Comparison of ENCODE assay signal across 10 mouse cellular contexts in genomic region chr2:32731911-32732310, GRCm38 (mm10). TPM values are rescaled to one million over a fixed set of nuclear protein-coding genes. Genes with fewer than 3 reads are reported as not detected.
A peak's percentile ranks its signal among the peaks of the same experiment; 100 is the strongest.
DNase-seq lines count a peak whose midpoint lies in the region; ATAC-seq lines count a peak whose summit lies in the region.
"Had no signal": no experiment of that assay in that cellular context is flagged by ENCODE, and none has a peak within 500 bp of the region (broad histone marks: within the 10 kb centered on the region; RNA-seq: fewer than 3 reads in every experiment).

No protein-coding gene starts in this region.

- H3K27ac ChIP-seq in kidney, embryonic 15.5 days: peak overlapping the region; percentile 76
- H3K27ac ChIP-seq in embryonic facial prominence, embryonic 11.5 days (replicated peaks; ENCODE audit: low read depth, low read length): 0 out of 2 replicates have a peak overlapping the region, but pooled peaks have one; percentile 77
- peak overlapping the region; percentile 45 for H3K27ac ChIP-seq in embryonic facial prominence, embryonic 15.5 days (replicated peaks)
- H3K27ac ChIP-seq in limb, embryonic 13.5 days: peak overlapping the region; percentile 63; the same call in 1 of the 2 replicates
- H3K27ac ChIP-seq: liver, embryonic 15.5 days had no signal

- DNase-seq in kidney, adult 8-10 months: no peak
- DNase-seq in embryonic facial prominence, embryonic 11.5 days (ENCODE audit: low spot score): no peak
- no peak for DNase-seq in gastrocnemius, adult 8-10 months (ENCODE audit: low spot score in 2 of 2)
- DNase-seq: embryo, embryonic 11 days had no signal

- no peak overlapping the region for H3K4me3 ChIP-seq in kidney, embryonic 15.5 days (replicated peaks)
- H3K4me3 ChIP-seq in embryonic facial prominence, embryonic 11.5 days (ENCODE audit: low read depth, low read length): no peak overlapping the region
- no peak overlapping the region for H3K4me3 ChIP-seq in embryonic facial prominence, embryonic 15.5 days (replicated peaks)
- no peak overlapping the region for H3K4me3 ChIP-seq in limb, embryonic 13.5 days
- H3K4me3 ChIP-seq: liver, embryonic 15.5 days had no signal

- peaks cover 75% of the 10 kb centered on the region for H3K4me1 ChIP-seq in kidney, embryonic 15.5 days
- H3K4me1 ChIP-seq in embryonic facial prominence, embryonic 11.5 days (ENCODE audit: control insufficient read depth, insufficient read depth, low read length): peaks cover 16% of the 10 kb centered on the region
- peaks cover 48% of the 10 kb centered on the region for H3K4me1 ChIP-seq in embryonic facial prominence, embryonic 15.5 days
- peaks cover 60% of the 10 kb centered on the region for H3K4me1 ChIP-seq in limb, embryonic 13.5 days

- no peaks in the 10 kb centered on the region for H3K36me3 ChIP-seq in kidney, embryonic 15.5 days
- no peaks in the 10 kb centered on the region for H3K36me3 ChIP-seq in embryonic facial prominence, embryonic 11.5 days (replicated peaks; ENCODE audit: control insufficient read depth, insufficient read depth, low read depth, low read length)
- H3K36me3 ChIP-seq in embryonic facial prominence, embryonic 15.5 days: no peaks in the 10 kb centered on the region
- H3K36me3 ChIP-seq in limb, embryonic 13.5 days: no peaks in the 10 kb centered on the region
- H3K36me3 ChIP-seq: liver, embryonic 15.5 days had no signal

- H3K9me3 ChIP-seq in kidney, embryonic 15.5 days (replicated peaks): no peaks in the 10 kb centered on the region
- no peaks in the 10 kb centered on the region for H3K9me3 ChIP-seq in embryonic facial prominence, embryonic 11.5 days (replicated peaks; ENCODE audit: control insufficient read depth, low read length)
- no peaks in the 10 kb centered on the region for H3K9me3 ChIP-seq in embryonic facial prominence, embryonic 15.5 days (replicated peaks)
- H3K9me3 ChIP-seq in limb, embryonic 13.5 days: no peaks in the 10 kb centered on the region
- H3K9me3 ChIP-seq: liver, embryonic 15.5 days had no signal

- no peak for ATAC-seq in kidney, embryonic 15.5 days (replicated peaks; ENCODE audit: low FRiP score)
- ATAC-seq in embryonic facial prominence, embryonic 11.5 days (replicated peaks; ENCODE audit: insufficient number of reproducible peaks, low FRiP score, low TSS enrichment, low read depth): no peak
- ATAC-seq in embryonic facial prominence, embryonic 15.5 days (ENCODE audit: insufficient number of reproducible peaks, low FRiP score, low TSS enrichment, low read depth): no peak
- ATAC-seq in limb, embryonic 13.5 days (ENCODE audit: low FRiP score, low read depth): no peak
- ATAC-seq in erythroid progenitor cell, adult 5-6 weeks (replicated peaks; ENCODE audit: low FRiP score, poor library complexity, severe bottlenecking): no peak

- H3K27me3 ChIP-seq in kidney, embryonic 15.5 days: no peaks in the 10 kb centered on the region
- H3K27me3 ChIP-seq in embryonic facial prominence, embryonic 11.5 days (ENCODE audit: control insufficient read depth, insufficient read depth, low read length): no peaks in the 10 kb centered on the region
- no peaks in the 10 kb centered on the region for H3K27me3 ChIP-seq in embryonic facial prominence, embryonic 15.5 days
- H3K27me3 ChIP-seq in limb, embryonic 13.5 days: no peaks in the 10 kb centered on the region
- H3K27me3 ChIP-seq: liver, embryonic 15.5 days had no signal

- 66% methylated on average over 4 of the region's 4 CpGs for WGBS in kidney, embryonic 15.5 days
- WGBS in embryonic facial prominence, embryonic 11.5 days: 54% methylated on average over 4 of the region's 4 CpGs
- 50% methylated on average over 4 of the region's 4 CpGs for WGBS in embryonic facial prominence, embryonic 15.5 days
- 67% methylated on average over 4 of the region's 4 CpGs for WGBS in limb, embryonic 13.5 days

- no peak overlapping the region for H3K9ac ChIP-seq in kidney, embryonic 15.5 days
- H3K9ac ChIP-seq in embryonic facial prominence, embryonic 11.5 days (replicated peaks; ENCODE audit: low read length): no peak overlapping the region
- no peak overlapping the region for H3K9ac ChIP-seq in embryonic facial prominence, embryonic 15.5 days
- peak overlapping the region; percentile 25; the same call in 1 of the 2 replicates for H3K9ac ChIP-seq in limb, embryonic 13.5 days
- H3K9ac ChIP-seq: liver, embryonic 15.5 days had no signal

- H3K4me2 ChIP-seq in kidney, embryonic 15.5 days: peak overlapping the region; percentile 22
- H3K4me2 ChIP-seq in embryonic facial prominence, embryonic 11.5 days (ENCODE audit: low read depth, low read length): no peak overlapping the region
- H3K4me2 ChIP-seq in embryonic facial prominence, embryonic 15.5 days (replicated peaks): no peak overlapping the region
- no peak overlapping the region for H3K4me2 ChIP-seq in limb, embryonic 13.5 days (replicated peaks)
- H3K4me2 ChIP-seq: liver, embryonic 15.5 days had no signal

RNA-seq across cellular contexts. Expression of gene 6330409D20Rik, which starts 8.9 kb away (rescaled TPM):
- 0.18 TPM in 1 of 2 replicates, not detected in the other for polyA plus RNA-seq in kidney, embryonic 15.5 days (2015; fragmentation: Nextera tagmentation; extraction: Ambion mirVana)
- 0.31 and 0.75 TPM in 2 replicates for polyA plus RNA-seq in embryonic facial prominence, embryonic 11.5 days (2014; fragmentation: Nextera tagmentation; extraction: Ambion mirVana)
- polyA plus RNA-seq in embryonic facial prominence, embryonic 15.5 days (2015; fragmentation: Nextera tagmentation; extraction: Ambion mirVana): 0.32 and 0.42 TPM in 2 replicates
- 0.51 TPM in 1 of 2 replicates, not detected in the other for polyA plus RNA-seq in limb, embryonic 13.5 days (2015; fragmentation: Nextera tagmentation; extraction: Ambion mirVana)
- total RNA-seq in erythroid progenitor cell, adult 5-6 weeks (2015; ENCODE audit: low replicate concordance): not detected in 2 replicates
- not detected in 2 replicates for total RNA-seq in erythroid progenitor cell, adult 5-6 weeks (2017; ENCODE audit: low replicate concordance)
- not detected for total RNA-seq in gastrocnemius, adult 8-10 months (2022)
- polyA plus RNA-seq: liver, embryonic 15.5 days; urinary bladder, adult 2 months had no signal

RNA-seq across cellular contexts. Expression of gene Sh2d3c, which starts 11.1 kb away (rescaled TPM):
- 32.5 and 37.2 TPM in 2 replicates for polyA plus RNA-seq in kidney, embryonic 15.5 days (2015; fragmentation: Nextera tagmentation; extraction: Ambion mirVana)
- 21.1 and 22.2 TPM in 2 replicates for polyA plus RNA-seq in embryonic facial prominence, embryonic 11.5 days (2014; fragmentation: Nextera tagmentation; extraction: Ambion mirVana)
- polyA plus RNA-seq in embryonic facial prominence, embryonic 15.5 days (2015; fragmentation: Nextera tagmentation; extraction: Ambion mirVana): 27.3 and 27.6 TPM in 2 replicates
- polyA plus RNA-seq in limb, embryonic 13.5 days (2015; fragmentation: Nextera tagmentation; extraction: Ambion mirVana): 21.2 and 22.9 TPM in 2 replicates
- total RNA-seq in erythroid progenitor cell, adult 5-6 weeks (2015; ENCODE audit: low replicate concordance): 8.6 and 10.5 TPM in 2 replicates
- total RNA-seq in erythroid progenitor cell, adult 5-6 weeks (2017; ENCODE audit: low replicate concordance): 1.5 and 3.3 TPM in 2 replicates
- 1 to 10 TPM; 3.3 to 6.6 (median 6.1) TPM for total RNA-seq in gastrocnemius, adult 8-10 months (2022)

RNA-seq across cellular contexts. Expression of gene Cdk9, which starts 19.0 kb away (rescaled TPM):
- polyA plus RNA-seq in kidney, embryonic 15.5 days (2015; fragmentation: Nextera tagmentation; extraction: Ambion mirVana): 108 and 118 TPM in 2 replicates
- 79.2 and 89.8 TPM in 2 replicates for polyA plus RNA-seq in embryonic facial prominence, embryonic 11.5 days (2014; fragmentation: Nextera tagmentation; extraction: Ambion mirVana)
- 105 and 106 TPM in 2 replicates for polyA plus RNA-seq in embryonic facial prominence, embryonic 15.5 days (2015; fragmentation: Nextera tagmentation; extraction: Ambion mirVana)
- 106 and 112 TPM in 2 replicates for polyA plus RNA-seq in limb, embryonic 13.5 days (2015; fragmentation: Nextera tagmentation; extraction: Ambion mirVana)
- 17.2 and 33.9 TPM in 2 replicates for total RNA-seq in erythroid progenitor cell, adult 5-6 weeks (2015; ENCODE audit: low replicate concordance)
- total RNA-seq in erythroid progenitor cell, adult 5-6 weeks (2017; ENCODE audit: low replicate concordance): 26.2 and 29.3 TPM in 2 replicates
- total RNA-seq in gastrocnemius, adult 8-10 months (2022): 10 to 100 TPM; 17.0 to 22.2 (median 20.8) TPM

RNA-seq across cellular contexts. Expression of gene Tor2a, which starts 25.1 kb away (rescaled TPM):
- polyA plus RNA-seq in kidney, embryonic 15.5 days (2015; fragmentation: Nextera tagmentation; extraction: Ambion mirVana): 64.8 and 70.5 TPM in 2 replicates
- polyA plus RNA-seq in embryonic facial prominence, embryonic 11.5 days (2014; fragmentation: Nextera tagmentation; extraction: Ambion mirVana): 47.8 and 54.3 TPM in 2 replicates
- 69.0 and 71.3 TPM in 2 replicates for polyA plus RNA-seq in embryonic facial prominence, embryonic 15.5 days (2015; fragmentation: Nextera tagmentation; extraction: Ambion mirVana)
- polyA plus RNA-seq in limb, embryonic 13.5 days (2015; fragmentation: Nextera tagmentation; extraction: Ambion mirVana): 72.7 and 74.5 TPM in 2 replicates
- 2.9 and 4.2 TPM in 2 replicates for total RNA-seq in erythroid progenitor cell, adult 5-6 weeks (2015; ENCODE audit: low replicate concordance)
- 0.91 and 4.5 TPM in 2 replicates for total RNA-seq in erythroid progenitor cell, adult 5-6 weeks (2017; ENCODE audit: low replicate concordance)
- total RNA-seq in gastrocnemius, adult 8-10 months (2022): 1 to 10 TPM; 4.3 to 5.1 (median 4.6) TPM

RNA-seq across cellular contexts. Expression of gene Fpgs, which starts 28.0 kb away (rescaled TPM):
- polyA plus RNA-seq in kidney, embryonic 15.5 days (2015; fragmentation: Nextera tagmentation; extraction: Ambion mirVana): 33.7 and 40.3 TPM in 2 replicates
- polyA plus RNA-seq in embryonic facial prominence, embryonic 11.5 days (2014; fragmentation: Nextera tagmentation; extraction: Ambion mirVana): 15.6 and 16.3 TPM in 2 replicates
- polyA plus RNA-seq in embryonic facial prominence, embryonic 15.5 days (2015; fragmentation: Nextera tagmentation; extraction: Ambion mirVana): 31.6 and 33.2 TPM in 2 replicates
- 34.3 and 35.4 TPM in 2 replicates for polyA plus RNA-seq in limb, embryonic 13.5 days (2015; fragmentation: Nextera tagmentation; extraction: Ambion mirVana)
- total RNA-seq in erythroid progenitor cell, adult 5-6 weeks (2015; ENCODE audit: low replicate concordance): not detected in 2 replicates
- total RNA-seq in erythroid progenitor cell, adult 5-6 weeks (2017; ENCODE audit: low replicate concordance): 1.5 and 3.7 TPM in 2 replicates
- 1 to 10 TPM; 4.2 to 5.8 (median 4.7) TPM for total RNA-seq in gastrocnemius, adult 8-10 months (2022)
